Mouse (Mus musculus): ENCODE results near the gene Traip.
"Not testable (repeated sequence)": the region's sequence is repeated elsewhere in the genome, so short reads cannot be mapped to it uniquely, and the experiment has no call there.

Gene Traip

DNA sequence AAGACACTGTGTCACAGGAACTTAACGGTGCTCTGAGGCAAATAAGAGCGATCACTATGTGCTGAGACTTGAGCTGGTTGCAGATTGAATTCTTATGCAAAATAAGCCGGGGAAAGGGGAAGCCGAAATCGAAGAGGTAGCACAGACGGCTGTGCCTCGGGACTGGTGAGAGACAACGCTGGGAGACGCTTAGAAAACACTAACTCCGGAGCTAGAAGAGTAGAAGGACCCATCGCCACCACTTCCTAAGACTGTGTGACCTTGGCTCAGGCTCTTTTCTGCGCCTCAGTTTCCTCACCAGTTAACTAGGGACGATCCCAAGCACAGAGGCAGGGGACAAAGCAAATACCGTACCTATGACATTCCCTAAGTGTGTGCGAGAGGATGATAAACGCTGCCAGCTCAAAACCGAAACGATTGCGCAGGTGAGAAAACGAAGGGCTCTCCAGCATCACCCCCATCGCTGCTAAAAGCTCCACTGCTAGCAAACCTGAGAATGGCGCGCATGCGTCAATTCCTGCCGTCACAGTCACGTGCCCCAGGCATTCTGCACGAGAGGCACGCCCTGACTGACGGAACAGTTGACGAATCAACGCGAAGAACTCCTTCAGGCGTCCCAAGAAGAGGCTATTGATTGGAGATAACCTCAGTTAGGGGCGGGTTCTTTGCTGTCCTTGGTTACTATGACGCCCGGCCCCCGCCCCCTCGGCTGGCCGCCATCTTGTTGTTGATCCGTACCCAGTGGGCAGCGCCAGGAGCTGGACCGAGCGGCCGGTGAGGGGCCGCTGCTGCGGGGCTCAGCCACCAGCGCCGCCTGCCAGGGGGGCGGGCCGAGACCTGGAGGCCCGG, 52.2 kb downstream of the Traip start, which contains the start of gene Ip6k1:
Gene Ip6k1 (plus strand): TSS at position 580 of the 849 bp plus-strand sequence.
- in situ Hi-C loops (cut with MboI), result no loop called here

DNA sequence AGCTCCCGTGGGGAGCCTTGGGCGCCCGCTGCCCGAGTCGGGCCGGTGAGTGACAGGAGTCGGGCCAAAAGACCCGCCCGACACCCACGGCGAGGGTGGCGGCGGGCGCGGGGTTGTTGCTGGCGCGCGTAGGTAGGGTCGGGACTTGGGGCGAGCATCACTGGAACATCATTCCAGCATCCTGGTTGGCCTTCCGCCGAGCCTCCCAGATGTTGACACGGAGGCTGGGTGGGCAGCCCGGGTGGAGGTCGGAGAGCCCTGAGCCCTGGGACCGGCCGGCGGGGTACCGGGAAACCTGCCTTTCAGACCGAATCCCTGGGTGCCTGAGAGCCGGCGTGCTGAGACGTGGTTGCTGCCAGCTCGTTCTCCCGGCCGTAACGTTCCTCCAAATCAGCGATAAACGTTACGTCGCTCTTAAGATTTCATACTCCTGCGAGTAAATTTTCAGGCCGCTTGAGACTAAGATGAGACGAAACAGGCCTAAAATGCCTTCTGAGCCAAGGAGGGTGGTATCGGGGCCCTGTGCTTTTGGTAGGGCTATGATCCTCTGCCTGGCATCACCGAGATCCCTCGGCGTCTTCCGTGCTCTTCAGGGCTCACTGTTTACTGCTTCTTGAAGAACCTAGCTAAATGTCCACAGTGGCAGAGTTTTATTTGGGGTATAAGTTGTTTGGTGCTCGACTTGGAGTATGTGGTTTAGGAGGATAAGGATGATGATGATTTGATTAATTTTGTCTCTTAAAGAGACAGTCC, 53.0 kb downstream of the Traip start:
- in situ Hi-C loops (cut with MboI), result no loop called here

DNA sequence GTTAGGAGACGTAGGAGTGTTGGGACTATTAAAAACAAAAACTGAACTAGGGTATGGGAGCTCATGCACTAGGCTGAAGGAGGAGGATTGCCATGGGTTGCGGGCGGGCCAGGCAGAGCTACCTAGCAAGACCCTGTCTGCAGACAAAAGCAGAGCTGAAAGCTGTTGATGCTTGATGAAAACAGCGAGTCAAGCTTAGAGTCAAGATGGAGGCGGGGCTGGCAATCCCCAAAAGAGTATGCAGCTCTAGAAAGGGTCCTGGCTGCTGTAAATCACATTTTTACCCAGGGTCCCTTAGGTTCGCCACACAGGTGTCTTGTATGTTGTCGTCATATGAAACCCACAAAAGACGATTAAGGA, 53.6 kb downstream of the Traip start:
- in situ Hi-C loops (cut with MboI), result no loop called here

DNA sequence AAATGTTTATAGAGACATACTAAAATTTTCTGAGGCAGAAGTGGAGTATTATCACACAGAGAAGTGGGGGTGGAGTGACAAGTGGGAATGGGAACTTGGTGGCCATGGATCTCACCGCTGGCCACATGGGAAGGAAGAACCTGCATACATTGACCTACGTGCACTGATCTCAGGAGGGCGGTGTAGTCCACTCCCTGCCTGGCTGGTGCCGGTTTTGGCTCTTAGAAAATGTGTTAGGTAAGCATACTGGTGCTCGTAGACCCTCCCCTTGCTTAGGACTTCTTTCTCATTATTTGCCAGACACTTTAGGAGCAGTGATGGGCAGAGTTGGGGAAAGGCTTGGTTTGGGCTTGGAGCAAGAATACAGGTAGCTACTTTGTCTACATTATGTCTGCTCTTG, 58.1 kb downstream of the Traip start:
- in situ Hi-C loops (cut with MboI), result no loop called here

- in situ Hi-C loops (cut with MboI), result no loop called here
Measured at GRCm38 (mm10) chr9:108010385-108010784, 60.4 kb downstream of the Traip start.

DNA sequence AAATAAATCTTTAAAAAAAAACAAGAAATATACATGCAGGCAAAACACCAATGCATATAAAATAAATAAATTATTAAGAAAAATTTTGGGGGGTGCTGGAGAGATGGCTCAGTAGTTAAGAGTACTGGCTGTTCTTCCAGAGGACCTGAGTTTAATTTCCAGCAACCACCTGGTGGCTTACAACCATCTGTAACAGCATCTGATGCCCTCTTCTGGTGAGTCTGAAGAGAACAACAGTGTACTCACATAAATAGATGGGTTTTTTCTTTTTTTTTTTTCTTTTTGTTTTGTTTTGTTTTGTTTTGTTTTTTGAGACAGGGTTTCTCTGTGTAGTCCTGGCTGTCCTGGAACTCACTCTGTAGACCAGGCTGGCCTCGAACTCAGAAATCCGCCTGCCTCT, 63.6 kb downstream of the Traip start:
- in situ Hi-C loops (cut with MboI), result not testable (repeated sequence)

DNA sequence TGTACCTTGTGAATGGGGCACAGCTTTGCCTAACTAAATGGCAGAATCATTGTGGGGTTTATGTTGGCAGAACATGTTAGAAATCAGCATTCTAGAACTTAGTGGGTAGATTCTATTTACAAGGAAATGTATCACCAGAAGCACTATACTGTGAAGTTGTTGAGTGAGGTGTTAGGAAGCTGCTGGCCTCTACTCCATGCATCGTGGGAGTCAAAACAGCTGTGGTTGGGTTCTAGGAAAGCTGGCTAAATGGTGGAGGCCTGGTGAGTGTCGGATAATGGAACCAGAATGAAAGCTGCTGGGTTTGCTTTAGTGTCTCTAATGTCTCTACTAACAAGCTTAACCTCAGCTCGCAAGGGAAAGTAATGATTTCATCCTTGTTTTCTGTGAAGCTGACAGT, 67.2 kb downstream of the Traip start:
- in situ Hi-C loops (cut with MboI), result no loop called here

GRCm38 (mm10) chr9:108020741-108021140, 70.8 kb downstream of the Traip start:
- in situ Hi-C loops (cut with MboI), result no loop called here

Measured in mature B cell (primary cell).